Mouse (Mus musculus): ENCODE data around the gene Ten1. TPM values are rescaled to one million over a fixed set of nuclear protein-coding genes. Genes with fewer than 3 reads are reported as not detected.

Ten1 gene
- polyA plus RNA-seq, 1 experiment from 2014 or later = 53.6 TPM

- DNase-seq (ENCODE audit: low read depth, low spot score) = no peak
- POLR2A ChIA-PET = interaction anchor here (1.6 kb wide), 1 partner anchor 23 kb away, joined by 3 read pairs; no protein-coding TSS in a partner anchor
- no peak for TF ChIP-seq CTCF (IDR thresholded peaks at IDR 0.05)
- H3K27me3 ChIP-seq = no peaks in the 10 kb centered on the region
- CTCF ChIA-PET = no interaction called here
- no peak for ATAC-seq
- in situ Hi-C loops (cut with MboI; ENCODE audit: low pct_unique_long_range_greater_than_20kb) = no loop called here
These were observed 2.3 kb upstream of the Ten1 start for GRCm38 (mm10) chr11:116196336-116196735.

- TF ChIP-seq CTCF (IDR thresholded peaks at IDR 0.05) = no peak
- ChIA-PET POLR2A (interaction anchor here (0.8 kb wide), 1 partner anchor 36 kb away, joined by 3 read pairs; no protein-coding TSS in a partner anchor), CTCF (no interaction called here)
- DNase-seq (ENCODE audit: low read depth, low spot score) (no peak), ATAC-seq (no peak)
- in situ Hi-C loops (cut with MboI; ENCODE audit: low pct_unique_long_range_greater_than_20kb) = no loop called here
- no peaks in the 10 kb centered on the region for H3K27me3 ChIP-seq
These were observed 1.6 kb upstream of the Ten1 start for GRCm38 (mm10) chr11:116196866-116197583.

- POLR2A ChIA-PET = interaction anchor here (0.8 kb wide), 1 partner anchor 37 kb away, joined by 3 read pairs; no protein-coding TSS in a partner anchor
- DNase-seq (ENCODE audit: low read depth, low spot score) (no peak), ATAC-seq (no peak)
- CTCF ChIA-PET = no interaction called here
- TF ChIP-seq CTCF (IDR thresholded peaks at IDR 0.05) = no peak
- no peaks in the 10 kb centered on the region for H3K27me3 ChIP-seq
- in situ Hi-C loops (cut with MboI; ENCODE audit: low pct_unique_long_range_greater_than_20kb) = no loop called here
These were observed 1.1 kb upstream of the Ten1 start for GRCm38 (mm10) chr11:116197584-116197906.

GRCm38 (mm10) chr11:116198132-116198531 is 523 bp upstream of the Ten1 start:
- no peaks in the 10 kb centered on the region for H3K27me3 ChIP-seq
- in situ Hi-C loops (cut with MboI; ENCODE audit: low pct_unique_long_range_greater_than_20kb) = no loop called here
- ATAC-seq (no peak), DNase-seq (ENCODE audit: low read depth, low spot score) (no peak)
- CTCF ChIA-PET = no interaction called here
- POLR2A ChIA-PET = no interaction called here
- TF ChIP-seq CTCF (IDR thresholded peaks at IDR 0.05) = no peak

- TF ChIP-seq CTCF (IDR thresholded peaks at IDR 0.05) = no peak
- no peak for DNase-seq (ENCODE audit: low read depth, low spot score)
- ChIA-PET POLR2A (interaction anchor here (0.6 to 0.7 kb wide), 2 partner anchors 70 to 647 kb away, joined by 3 to 4 read pairs; partner anchors contain the start of gene Trim65), CTCF (interaction anchor here (2.1 kb wide), 1 partner anchor 15 kb away, joined by 4 read pairs; no protein-coding TSS in a partner anchor)
- in situ Hi-C loops (cut with MboI; ENCODE audit: low pct_unique_long_range_greater_than_20kb) = no loop called here
- H3K27me3 ChIP-seq = no peaks in the 10 kb centered on the region
- ATAC-seq = no peak
These were observed 2.5 kb downstream of the Ten1 start for GRCm38 (mm10) chr11:116201151-116201550.

- ChIA-PET POLR2A (interaction anchor here (0.6 kb wide), 1 partner anchor 71 kb away, joined by 3 read pairs; no protein-coding TSS in a partner anchor), CTCF (interaction anchor here (2.1 kb wide), 1 partner anchor 13 kb away, joined by 4 read pairs; no protein-coding TSS in a partner anchor)
- TF ChIP-seq CTCF (IDR thresholded peaks at IDR 0.05) = no peak
- DNase-seq (ENCODE audit: low read depth, low spot score) (no peak), ATAC-seq (no peak)
- no peaks in the 10 kb centered on the region for H3K27me3 ChIP-seq
- in situ Hi-C loops (cut with MboI; ENCODE audit: low pct_unique_long_range_greater_than_20kb) = no loop called here
These were observed 4.5 kb downstream of the Ten1 start for GRCm38 (mm10) chr11:116203150-116203549.

- in situ Hi-C loops (cut with MboI; ENCODE audit: low pct_unique_long_range_greater_than_20kb) = no loop called here
- DNase-seq (ENCODE audit: low read depth, low spot score) (no peak), ATAC-seq (no peak)
- no peaks in the 10 kb centered on the region for H3K27me3 ChIP-seq
- ChIA-PET POLR2A (no interaction called here), CTCF (no interaction called here)
- no peak for TF ChIP-seq CTCF (IDR thresholded peaks at IDR 0.05)
These were observed 8.0 kb downstream of the Ten1 start for GRCm38 (mm10) chr11:116206678-116207077.

- in situ Hi-C loops (cut with MboI; ENCODE audit: low pct_unique_long_range_greater_than_20kb) = no loop called here
- no peaks in the 10 kb centered on the region for H3K27me3 ChIP-seq
- TF ChIP-seq CTCF (IDR thresholded peaks at IDR 0.05) = no peak
- CTCF ChIA-PET = no interaction called here
- POLR2A ChIA-PET = no interaction called here
- no peak for DNase-seq (ENCODE audit: low read depth, low spot score)
- ATAC-seq = no peak
These were observed 10.0 kb downstream of the Ten1 start for GRCm38 (mm10) chr11:116208660-116209059.

- ATAC-seq = no peak
- POLR2A ChIA-PET = no interaction called here
- in situ Hi-C loops (cut with MboI; ENCODE audit: low pct_unique_long_range_greater_than_20kb) = no loop called here
These were observed 10.6 kb downstream of the Ten1 start for GRCm38 (mm10) chr11:116209257-116209656.

GRCm38 (mm10) chr11:116210696-116211095 is 12.0 kb downstream of the Ten1 start:
- no peak for ATAC-seq
- ChIA-PET CTCF (no interaction called here), POLR2A (interaction anchor here (0.7 kb wide), 2 partner anchors 207 to 279 kb away, joined by 4 to 7 read pairs; no protein-coding TSS in a partner anchor)
- no peak for TF ChIP-seq CTCF (IDR thresholded peaks at IDR 0.05)
- no peaks in the 10 kb centered on the region for H3K27me3 ChIP-seq
- no peak for DNase-seq (ENCODE audit: low read depth, low spot score)
- in situ Hi-C loops (cut with MboI; ENCODE audit: low pct_unique_long_range_greater_than_20kb) = no loop called here

More at GRCm38 (mm10) chr11:116209257-116209656, 10.6 kb downstream of the Ten1 start:
- no peaks in the 10 kb centered on the region for H3K27me3 ChIP-seq
- CTCF ChIA-PET = no interaction called here
- DNase-seq (ENCODE audit: low read depth, low spot score) = no peak
- no peak for TF ChIP-seq CTCF (IDR thresholded peaks at IDR 0.05)

- TF ChIP-seq CTCF (IDR thresholded peaks at IDR 0.05) = no peak
- DNase-seq (ENCODE audit: low read depth, low spot score) (no peak), ATAC-seq (no peak)
- POLR2A ChIA-PET = no interaction called here
- H3K27me3 ChIP-seq = no peaks in the 10 kb centered on the region
- CTCF ChIA-PET = no interaction called here
- in situ Hi-C loops (cut with MboI; ENCODE audit: low pct_unique_long_range_greater_than_20kb) = no loop called here
These were observed 14.2 kb downstream of the Ten1 start for GRCm38 (mm10) chr11:116212847-116213246.

Measured in Patski (cell line).